Mouse (Mus musculus) embryonic facial prominence, embryonic 13.5 days (tissue): ENCODE results near the gene Zfp579. TPM values are rescaled to one million over a fixed set of nuclear protein-coding genes. Genes with fewer than 3 reads are reported as not detected.

Experiments
- ATAC-seq: fragments of 200-750 bp; cut with Nextera tagmentation; 2 replicates; pipeline ENCODE4 v1.8.0; 2017; ENCODE audit warnings: low read depth; ENCODE audit not compliant: insufficient number of reproducible peaks, insufficient read depth, low FRiP score, low TSS enrichment
- H3K27ac ChIP-seq: fragments of 300-500 bp; sonication (generic); 2 replicates; pipeline ENCODE4 v1.5.1; 2015; ENCODE audit warnings: moderate library complexity, mild to moderate bottlenecking, inconsistent platforms
- H3K27me3 ChIP-seq: fragments of 300-500 bp; sonication (generic); 2 replicates; pipeline ENCODE4 v1.6.1; 2015; ENCODE audit warnings: mild to moderate bottlenecking, inconsistent platforms
- H3K36me3 ChIP-seq: fragments of 300-500 bp; sonication (generic); 2 replicates; pipeline ENCODE4 v1.6.1; 2015; ENCODE audit warnings: mild to moderate bottlenecking, inconsistent platforms
- H3K4me1 ChIP-seq: fragments of 300-500 bp; sonication (generic); 2 replicates; pipeline ENCODE4 v1.6.1; 2015; ENCODE audit warnings: inconsistent platforms
- H3K4me2 ChIP-seq: fragments of 300-500 bp; sonication (generic); 2 replicates; pipeline ENCODE4 v1.6.1; 2015; ENCODE audit warnings: moderate library complexity, mild to moderate bottlenecking, inconsistent platforms
- H3K4me3 ChIP-seq: fragments of 300-500 bp; sonication (generic); 2 replicates; pipeline ENCODE4 v1.5.1; 2015; ENCODE audit warnings: mild to moderate bottlenecking, inconsistent platforms
- H3K9ac ChIP-seq: fragments of 300-500 bp; sonication (generic); 2 replicates; pipeline ENCODE4 v1.6.1; 2015; ENCODE audit warnings: mild to moderate bottlenecking, inconsistent platforms
- H3K9me3 ChIP-seq: fragments of 300-500 bp; sonication (generic); 2 replicates; pipeline ENCODE4 v1.6.1; 2016; ENCODE audit warnings: inconsistent platforms
- WGBS: fragments of 180-500 bp; shearing (Covaris S2); methylation state at CpG from one replicate; pipeline ENCODE4 v1.1.7; 2015; ENCODE audit warnings: mixed read lengths; 5-methylcytosine and 5-hydroxymethylcytosine counted together
- polyA plus RNA-seq: library from polyadenylated mRNA; unstranded; fragments of >200 nt; fragmentation: Nextera tagmentation; extraction: Ambion mirVana; gene quantifications from 2 replicates; pipeline ENCODE4 v1.2.1, GENCODE M21; 2015

The Zfp579 gene
- polyA plus RNA-seq, 1 experiment from 2014 or later, result 38.4 TPM

DNA sequence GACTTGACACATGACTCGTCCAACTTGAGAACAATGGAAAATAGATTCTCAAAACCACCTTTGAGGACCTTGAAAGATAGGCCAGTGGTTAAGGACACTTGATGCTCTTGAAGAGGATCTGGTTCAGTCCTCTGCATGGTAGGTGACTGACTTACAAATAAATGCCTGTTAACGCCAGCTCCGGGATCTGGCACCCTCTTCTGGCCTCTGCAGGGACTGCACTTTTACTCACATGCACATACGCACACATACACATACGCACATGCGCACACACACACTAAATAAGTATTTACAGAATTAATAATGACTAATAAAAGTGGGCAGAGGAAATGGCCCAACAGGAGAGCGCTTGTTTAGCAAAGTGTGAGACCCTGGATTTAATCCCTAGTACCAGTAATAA is 19.1 kb downstream of the Zfp579 start:
- Histone ChIP-seq H3K9ac (no peak overlapping the region), H3K27me3 (no peaks in the 10 kb centered on the region), H3K27ac (no peak overlapping the region), H3K4me2 (no peak overlapping the region), H3K4me1 (no peaks in the 10 kb centered on the region), H3K9me3 (peaks cover 4% of the 10 kb centered on the region; the same call in 1 of the 2 replicates), H3K4me3 (no peak overlapping the region), H3K36me3 (no peaks in the 10 kb centered on the region)
- no peak for ATAC-seq
- WGBS, result 88% methylated on average over 7 of the region's 7 CpGs

GRCm38 (mm10) chr7:4975455-4975854 is 20.5 kb downstream of the Zfp579 start:
- Histone ChIP-seq H3K4me1 (no peaks in the 10 kb centered on the region), H3K4me2 (no peak overlapping the region), H3K27ac (no peak overlapping the region), H3K4me3 (no peak overlapping the region), H3K9me3 (peaks cover 4% of the 10 kb centered on the region; the same call in 1 of the 2 replicates), H3K9ac (no peak overlapping the region), H3K36me3 (no peaks in the 10 kb centered on the region), H3K27me3 (no peaks in the 10 kb centered on the region)
- 49% methylated on average over 4 of the region's 4 CpGs for WGBS
- no peak for ATAC-seq

DNA sequence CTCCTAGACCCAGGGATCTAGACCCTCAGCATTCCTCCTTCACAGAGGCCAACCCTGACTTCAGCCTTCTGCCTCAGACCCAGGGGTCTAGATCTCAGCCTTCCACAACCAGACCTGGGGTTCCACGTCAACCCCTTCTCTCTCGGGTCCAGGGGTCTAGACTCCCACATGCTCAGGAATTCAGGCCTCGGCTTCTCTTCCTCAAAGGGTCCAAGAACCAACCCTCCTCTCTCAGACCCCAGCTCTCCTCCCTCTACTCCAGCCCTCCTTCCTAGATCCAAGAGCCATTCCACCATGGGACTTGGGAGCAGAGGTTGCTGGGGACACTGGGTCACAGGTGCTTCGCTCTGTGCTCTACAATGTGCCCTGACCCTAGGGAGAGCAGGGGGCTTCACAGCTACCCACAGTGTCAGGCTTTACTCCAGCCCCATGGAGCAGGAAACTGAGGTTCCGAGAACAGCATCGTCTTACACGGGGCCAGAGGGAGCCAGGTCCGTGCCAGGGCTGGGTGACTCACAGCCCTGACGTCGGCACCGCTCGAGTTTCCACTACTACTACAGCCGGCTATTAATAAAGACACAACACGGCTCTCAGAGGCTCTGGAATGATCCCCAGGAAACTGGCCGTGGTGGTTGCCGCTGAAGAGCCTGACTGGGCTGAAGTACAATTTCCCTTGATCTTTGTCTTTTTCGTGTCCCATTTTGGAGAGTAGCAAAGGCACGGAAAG is 23.5 kb downstream of the Zfp579 start:
- ATAC-seq, result no peak
- no peak overlapping the region for H3K27ac ChIP-seq
- H3K4me1 ChIP-seq, result no peaks in the 10 kb centered on the region
- H3K9me3 ChIP-seq, result peaks cover 4% of the 10 kb centered on the region; the same call in 1 of the 2 replicates
- H3K4me3 ChIP-seq, result no peak overlapping the region
- no peaks in the 10 kb centered on the region; the same call in 1 of the 2 replicates for H3K27me3 ChIP-seq
- no peaks in the 10 kb centered on the region for H3K36me3 ChIP-seq
- H3K4me2 ChIP-seq, result no peak overlapping the region
- no peak overlapping the region for H3K9ac ChIP-seq
- WGBS, result 72% methylated on average over 18 of the region's 18 CpGs

- Histone ChIP-seq H3K27ac (no peak overlapping the region), H3K36me3 (no peaks in the 10 kb centered on the region), H3K4me2 (no peak overlapping the region), H3K9ac (no peak overlapping the region), H3K4me3 (no peak overlapping the region), H3K27me3 (no peaks in the 10 kb centered on the region; the same call in 1 of the 2 replicates), H3K4me1 (no peaks in the 10 kb centered on the region), H3K9me3 (0 out of 2 replicates have a peak, but pooled peaks cover under 1% of the 10 kb centered on the region)
- WGBS, result 22% methylated on average over 7 of the region's 7 CpGs
- no peak for ATAC-seq
Measured at GRCm38 (mm10) chr7:4971710-4972109, 24.2 kb downstream of the Zfp579 start.

GRCm38 (mm10) chr7:4971068-4971467 is 24.9 kb downstream of the Zfp579 start, which contains the start of gene Sbk3:
Sbk3 (minus strand) TSS chr7:4971168.
- WGBS, result 43% methylated on average over 6 of the region's 6 CpGs
- H3K27ac ChIP-seq, result no peak within 1 kb of the TSS
- H3K4me3 ChIP-seq, result no peak within 1 kb of the TSS
- H3K4me2 ChIP-seq, result no peak within 1 kb of the TSS
- no peaks in the 10 kb centered on the region for H3K36me3 ChIP-seq
- H3K27me3 ChIP-seq, result no peaks in the 10 kb centered on the region; the same call in 1 of the 2 replicates
- ATAC-seq, result no peak
- H3K4me1 ChIP-seq, result no peaks in the 10 kb centered on the region
- H3K9ac ChIP-seq, result no peak within 1 kb of the TSS
- no peaks in the 10 kb centered on the region for H3K9me3 ChIP-seq

GRCm38 (mm10) chr7:4964988-4965387 is 31.0 kb downstream of the Zfp579 start:
- WGBS, result 84% methylated on average over 5 of the region's 5 CpGs
- Histone ChIP-seq H3K27ac (no peak overlapping the region), H3K27me3 (no peaks in the 10 kb centered on the region; the same call in 1 of the 2 replicates), H3K4me3 (no peak overlapping the region), H3K9ac (no peak overlapping the region), H3K36me3 (no peaks in the 10 kb centered on the region), H3K4me1 (no peaks in the 10 kb centered on the region), H3K4me2 (no peak overlapping the region), H3K9me3 (no peaks in the 10 kb centered on the region)
- no peak for ATAC-seq

DNA sequence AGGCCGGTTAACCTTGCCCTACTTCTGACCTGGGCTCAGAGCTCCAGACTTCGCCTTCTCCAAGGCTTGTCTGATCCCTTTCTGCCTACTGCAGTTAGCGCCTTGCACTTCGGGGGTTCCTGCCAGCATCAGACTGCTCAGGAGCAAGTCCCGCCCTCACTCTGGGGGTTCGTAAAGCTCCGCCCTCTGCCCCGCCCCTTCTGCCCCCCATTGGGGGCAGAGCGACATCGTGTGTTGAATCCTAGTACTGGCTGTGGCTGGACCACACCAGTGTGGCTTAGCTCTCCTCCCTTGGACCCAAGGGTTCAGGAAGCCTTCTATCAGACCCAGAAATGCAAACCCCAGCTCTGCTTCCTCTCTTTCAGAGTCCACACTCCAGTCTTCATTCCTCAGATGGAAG is 31.7 kb downstream of the Zfp579 start, which contains the start of gene Sbk2:
Sbk2 (minus strand) TSS at position 135 of the 400 bp plus-strand sequence.
- Histone ChIP-seq H3K4me1 (no peaks in the 10 kb centered on the region), H3K36me3 (no peaks in the 10 kb centered on the region), H3K27ac (no peak within 1 kb of the TSS), H3K27me3 (no peaks in the 10 kb centered on the region; the same call in 1 of the 2 replicates), H3K9me3 (no peaks in the 10 kb centered on the region), H3K4me3 (0 out of 2 replicates have a peak within 1 kb of the TSS, but pooled peaks have one; percentile 12), H3K4me2 (peak within 1 kb of the TSS; percentile 38), H3K9ac (no peak within 1 kb of the TSS)
- ATAC-seq, result no peak; the same call in 1 of the 2 replicates
- WGBS, result 5% methylated on average over 10 of the region's 10 CpGs

GRCm38 (mm10) chr7:4963527-4963926 is 32.4 kb downstream of the Zfp579 start:
- ATAC-seq, result no peak
- H3K36me3 ChIP-seq, result no peaks in the 10 kb centered on the region

GRCm38 (mm10) chr7:4957361-4957760 is 38.6 kb downstream of the Zfp579 start:
- H3K4me2 ChIP-seq, result no peak overlapping the region
- no peak overlapping the region for H3K27ac ChIP-seq
- WGBS, result 77% methylated on average over 10 of the region's 10 CpGs
- H3K27me3 ChIP-seq, result peaks cover 6% of the 10 kb centered on the region; the same call in 1 of the 2 replicates
- no peaks in the 10 kb centered on the region for H3K36me3 ChIP-seq
- H3K4me3 ChIP-seq, result no peak overlapping the region
- H3K9ac ChIP-seq, result 0 out of 2 replicates have a peak overlapping the region, but pooled peaks have one; percentile 36
- H3K4me1 ChIP-seq, result no peaks in the 10 kb centered on the region
- no peak; the same call in 1 of the 2 replicates for ATAC-seq
- H3K9me3 ChIP-seq, result no peaks in the 10 kb centered on the region

More at GRCm38 (mm10) chr7:4963527-4963926, 32.4 kb downstream of the Zfp579 start:
- no peaks in the 10 kb centered on the region; the same call in 1 of the 2 replicates for H3K27me3 ChIP-seq
- 57% methylated on average over 5 of the region's 5 CpGs for WGBS
- H3K27ac ChIP-seq, result no peak overlapping the region
- H3K4me2 ChIP-seq, result no peak overlapping the region
- H3K9me3 ChIP-seq, result no peaks in the 10 kb centered on the region
- no peaks in the 10 kb centered on the region for H3K4me1 ChIP-seq
- no peak overlapping the region for H3K4me3 ChIP-seq
- H3K9ac ChIP-seq, result no peak overlapping the region

- H3K27ac ChIP-seq, result no peak overlapping the region
- H3K4me2 ChIP-seq, result no peak overlapping the region
- no peak overlapping the region for H3K4me3 ChIP-seq
- H3K4me1 ChIP-seq, result no peaks in the 10 kb centered on the region
- no peaks in the 10 kb centered on the region for H3K36me3 ChIP-seq
- H3K9ac ChIP-seq, result no peak overlapping the region
- ATAC-seq, result no peak
- WGBS, result 32% methylated on average over 10 of the region's 10 CpGs
- no peaks in the 10 kb centered on the region for H3K9me3 ChIP-seq
- peaks cover 6% of the 10 kb centered on the region; the same call in 1 of the 2 replicates for H3K27me3 ChIP-seq
Measured at GRCm38 (mm10) chr7:4953815-4954445, 42.0 kb downstream of the Zfp579 start.

GRCm38 (mm10) chr7:4950561-4951342 is 45.2 kb downstream of the Zfp579 start:
- 77% methylated on average over 19 of the region's 19 CpGs for WGBS
- H3K27ac ChIP-seq, result no peak overlapping the region
- no peak overlapping the region for H3K4me3 ChIP-seq
- H3K9ac ChIP-seq, result no peak overlapping the region
- H3K36me3 ChIP-seq, result no peaks in the 10 kb centered on the region
- no peak overlapping the region for H3K4me2 ChIP-seq
- no peak for ATAC-seq
- peaks cover 6% of the 10 kb centered on the region; the same call in 1 of the 2 replicates for H3K27me3 ChIP-seq
- no peaks in the 10 kb centered on the region for H3K9me3 ChIP-seq
- H3K4me1 ChIP-seq, result no peaks in the 10 kb centered on the region
